Mouse (Mus musculus): ENCODE measurements around the gene Siah2. TPM values are rescaled to one million over a fixed set of nuclear protein-coding genes. Genes with fewer than 3 reads are reported as not detected.

Gene Siah2
- polyA plus RNA-seq, 1 experiment from 2014 or later: 6.5 TPM

DNA sequence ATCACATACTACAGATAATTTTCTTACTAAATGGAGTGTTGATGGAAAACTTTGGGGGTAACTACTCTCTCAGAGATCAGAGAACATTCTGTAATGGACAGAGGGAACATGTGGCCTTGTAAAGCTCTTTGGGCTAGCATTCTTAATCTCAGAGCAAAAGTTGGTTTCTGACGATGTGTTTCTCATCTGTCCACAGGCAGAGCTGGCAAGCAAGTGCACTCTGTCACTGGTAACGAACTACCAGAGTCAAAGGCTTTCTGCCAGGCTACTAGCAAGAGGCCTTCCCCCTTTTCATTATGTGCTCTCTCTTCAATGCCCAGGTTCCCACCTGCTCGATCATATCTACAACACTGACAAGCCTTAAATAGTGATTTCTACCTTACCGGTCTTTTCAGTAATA, 9.9 kb downstream of the Siah2 start:
- Histone ChIP-seq H3K27me3 (no peaks in the 10 kb centered on the region), H3K4me1 (replicated peaks) (peaks cover 39% of the 10 kb centered on the region), H3K4me3 (replicated peaks) (no peak overlapping the region), H3K4me2 (no peak overlapping the region), H3K27ac (no peak overlapping the region), H3K9ac (replicated peaks) (no peak overlapping the region), H3K9me3 (no peaks in the 10 kb centered on the region), H3K36me3 (no peaks in the 10 kb centered on the region)
- 61% methylated on average over 4 of the region's 4 CpGs for WGBS
- ATAC-seq (ENCODE audit: insufficient number of reproducible peaks, insufficient read depth, low FRiP score, low TSS enrichment, low read depth): no peak

DNA sequence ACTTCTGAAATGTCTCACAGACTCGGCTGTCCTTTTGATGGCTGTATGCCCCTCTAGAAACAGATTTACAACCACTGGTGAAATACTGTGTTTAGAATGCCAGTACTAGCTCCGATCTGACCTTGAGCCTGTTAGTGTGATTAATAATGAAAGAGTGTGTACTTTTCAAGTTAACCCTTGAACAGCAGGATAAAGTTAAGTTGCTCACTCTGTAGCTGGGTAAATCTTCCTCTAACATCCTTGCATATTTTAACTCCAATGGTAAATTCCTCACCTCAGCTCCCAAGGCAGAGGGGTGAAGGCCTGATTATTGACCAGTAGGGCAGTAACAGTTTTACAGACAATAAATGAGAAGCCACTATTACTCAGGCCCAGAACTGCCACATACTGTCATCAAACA, 10.4 kb downstream of the Siah2 start:
- Histone ChIP-seq H3K9ac (replicated peaks) (no peak overlapping the region), H3K27me3 (no peaks in the 10 kb centered on the region), H3K36me3 (no peaks in the 10 kb centered on the region), H3K27ac (no peak overlapping the region), H3K4me3 (replicated peaks) (no peak overlapping the region), H3K4me1 (replicated peaks) (peaks cover 44% of the 10 kb centered on the region), H3K4me2 (no peak overlapping the region), H3K9me3 (no peaks in the 10 kb centered on the region)
- 3% methylated on average over 2 of the region's 2 CpGs for WGBS
- ATAC-seq (ENCODE audit: insufficient number of reproducible peaks, insufficient read depth, low FRiP score, low TSS enrichment, low read depth): no peak

DNA sequence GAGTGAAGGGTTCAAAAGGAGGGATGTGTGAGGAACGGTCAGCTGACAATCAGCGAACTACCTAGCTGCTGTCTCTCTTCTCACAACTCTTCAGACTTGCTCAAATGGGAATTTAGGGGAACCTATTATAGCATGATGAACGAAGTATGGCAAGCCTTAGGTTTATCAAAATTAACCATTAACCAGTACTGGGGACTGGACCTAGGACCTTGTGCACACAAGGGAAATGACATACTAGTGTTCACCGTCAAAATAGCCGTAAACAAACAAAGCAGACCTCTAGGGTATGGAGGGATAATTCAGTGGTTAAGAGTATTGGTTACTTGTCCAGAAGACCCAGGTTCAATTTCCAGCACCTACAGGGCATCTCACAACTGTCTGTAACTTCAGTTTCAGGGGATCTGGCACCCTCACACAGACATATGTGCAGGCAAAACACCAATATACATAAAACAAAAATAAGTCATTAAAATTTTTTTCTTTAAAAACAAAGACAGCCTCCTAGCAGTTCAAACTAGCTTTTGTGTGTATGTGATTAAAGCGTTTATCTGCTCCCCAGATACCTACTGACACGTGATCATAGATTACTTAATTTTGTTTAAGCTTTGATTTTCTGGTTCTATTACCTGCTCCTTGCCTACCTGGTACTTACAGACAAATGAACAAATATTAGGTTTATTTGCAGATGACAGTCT, 11.1 kb downstream of the Siah2 start:
- Histone ChIP-seq H3K4me1 (replicated peaks) (peaks cover 44% of the 10 kb centered on the region), H3K27me3 (no peaks in the 10 kb centered on the region), H3K9ac (replicated peaks) (no peak overlapping the region), H3K9me3 (no peaks in the 10 kb centered on the region), H3K4me2 (no peak overlapping the region), H3K27ac (no peak overlapping the region), H3K4me3 (replicated peaks) (no peak overlapping the region), H3K36me3 (peaks cover 3% of the 10 kb centered on the region; the same call in 1 of the 2 replicates)
- ATAC-seq (ENCODE audit: insufficient number of reproducible peaks, insufficient read depth, low FRiP score, low TSS enrichment, low read depth): no peak
- 77% methylated on average over 7 of the region's 7 CpGs for WGBS

DNA sequence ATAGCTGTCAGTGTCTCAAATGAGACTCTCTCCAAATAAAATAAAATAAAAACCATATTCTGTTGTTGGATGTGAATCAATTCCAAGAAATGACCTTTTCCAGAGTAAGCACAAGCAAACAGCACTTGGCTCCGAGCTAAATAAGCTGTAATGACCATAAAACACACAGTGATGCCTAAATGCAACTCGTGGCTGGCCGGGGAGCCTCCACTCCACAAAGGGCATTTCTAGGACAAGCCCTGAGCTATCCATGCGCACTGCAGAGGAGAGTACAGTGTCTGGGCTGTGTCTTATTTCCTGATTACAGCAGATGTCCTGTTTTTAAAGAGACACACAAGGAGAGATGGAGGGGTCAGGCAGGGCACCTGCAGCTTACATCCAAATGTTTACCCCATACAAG, 12.2 kb downstream of the Siah2 start:
- Histone ChIP-seq H3K27me3 (no peaks in the 10 kb centered on the region), H3K4me1 (replicated peaks) (peaks cover 44% of the 10 kb centered on the region), H3K9me3 (no peaks in the 10 kb centered on the region), H3K4me2 (no peak overlapping the region), H3K36me3 (peaks cover 14% of the 10 kb centered on the region; the same call in 1 of the 2 replicates), H3K27ac (peak overlapping the region; percentile 66), H3K9ac (replicated peaks) (no peak overlapping the region), H3K4me3 (replicated peaks) (no peak overlapping the region)
- WGBS: 23% methylated on average over 4 of the region's 4 CpGs
- ATAC-seq (ENCODE audit: insufficient number of reproducible peaks, insufficient read depth, low FRiP score, low TSS enrichment, low read depth): no peak

DNA sequence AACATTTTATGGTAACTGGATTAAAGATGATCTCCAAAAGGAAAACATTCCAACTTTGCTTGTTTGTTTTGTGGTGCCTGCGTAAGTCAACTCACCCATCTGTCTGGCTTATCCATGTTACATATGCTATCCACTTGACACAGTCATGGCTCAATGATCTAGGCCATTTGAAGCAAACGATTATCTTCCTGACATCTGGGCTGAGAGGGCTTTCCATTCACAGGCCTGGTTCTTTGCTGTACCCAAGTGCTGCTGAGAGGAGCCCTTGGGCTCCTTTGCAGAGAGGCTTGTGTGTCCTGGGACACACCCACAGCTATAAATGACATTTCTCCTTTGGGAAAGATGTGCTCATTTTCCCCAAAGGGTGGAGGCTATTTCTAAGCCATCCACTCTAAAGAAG, 13.3 kb downstream of the Siah2 start:
- Histone ChIP-seq H3K27me3 (no peaks in the 10 kb centered on the region), H3K9me3 (no peaks in the 10 kb centered on the region), H3K4me2 (no peak overlapping the region), H3K36me3 (peaks cover 15% of the 10 kb centered on the region; the same call in 1 of the 2 replicates), H3K27ac (peak overlapping the region; percentile 54), H3K9ac (replicated peaks) (no peak overlapping the region), H3K4me3 (replicated peaks) (no peak overlapping the region), H3K4me1 (replicated peaks) (peaks cover 44% of the 10 kb centered on the region)
- 62% methylated on average over 2 of the region's 2 CpGs for WGBS
- no peak for ATAC-seq (ENCODE audit: insufficient number of reproducible peaks, insufficient read depth, low FRiP score, low TSS enrichment, low read depth)

DNA sequence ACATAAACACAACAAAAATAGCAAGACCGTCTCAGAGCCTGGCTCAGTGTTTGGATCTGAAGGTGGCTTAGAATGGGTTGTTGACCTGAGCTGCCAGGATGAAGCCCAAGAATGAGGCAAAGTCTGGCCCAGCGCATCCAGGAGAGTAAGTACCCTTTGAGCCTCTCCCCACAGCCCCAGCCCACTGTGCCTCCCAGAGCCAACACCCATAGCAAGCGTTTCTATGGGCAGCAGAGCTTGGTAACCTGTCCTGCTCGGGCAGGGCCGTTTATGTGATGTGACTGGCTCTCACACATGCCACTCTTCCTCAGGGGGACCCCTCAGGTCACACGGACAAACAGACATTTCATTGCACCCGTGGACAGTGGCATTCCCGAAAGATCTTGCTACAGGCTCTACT, 13.8 kb downstream of the Siah2 start:
- H3K36me3 ChIP-seq: peaks cover 15% of the 10 kb centered on the region; the same call in 1 of the 2 replicates
- H3K9me3 ChIP-seq: no peaks in the 10 kb centered on the region
- ATAC-seq (ENCODE audit: insufficient number of reproducible peaks, insufficient read depth, low FRiP score, low TSS enrichment, low read depth): no peak
- no peaks in the 10 kb centered on the region for H3K27me3 ChIP-seq
- WGBS: 53% methylated on average over 8 of the region's 8 CpGs
- no peak overlapping the region for H3K4me2 ChIP-seq
- no peak overlapping the region for H3K4me3 ChIP-seq (replicated peaks)
- H3K9ac ChIP-seq (replicated peaks): no peak overlapping the region
- no peak overlapping the region for H3K27ac ChIP-seq
- H3K4me1 ChIP-seq (replicated peaks): peaks cover 44% of the 10 kb centered on the region

DNA sequence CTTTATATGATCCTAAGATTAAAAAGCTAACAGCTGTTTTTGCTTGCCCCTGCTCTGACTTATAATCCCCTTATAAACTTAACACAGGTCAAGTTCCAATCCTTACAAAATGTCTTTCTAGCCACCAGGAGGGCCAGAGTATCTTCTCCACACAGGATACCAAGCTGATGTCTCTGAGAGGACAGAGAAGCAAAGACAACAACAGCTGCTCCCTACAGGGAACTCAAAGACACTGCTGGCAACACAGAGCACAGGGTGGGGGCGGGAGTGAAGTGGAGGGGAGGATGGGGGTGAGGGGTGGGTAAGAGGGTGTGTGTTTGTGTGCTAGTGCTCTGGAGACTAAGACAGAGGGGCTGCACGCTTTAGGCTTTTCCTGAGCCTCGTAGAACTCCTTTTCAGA, 14.6 kb downstream of the Siah2 start:
- H3K4me2 ChIP-seq: 0 out of 2 replicates have a peak overlapping the region, but pooled peaks have one; percentile 1
- no peaks in the 10 kb centered on the region for H3K9me3 ChIP-seq
- ATAC-seq (ENCODE audit: insufficient number of reproducible peaks, insufficient read depth, low FRiP score, low TSS enrichment, low read depth): no peak
- no peak overlapping the region for H3K4me3 ChIP-seq (replicated peaks)
- H3K36me3 ChIP-seq: peaks cover 15% of the 10 kb centered on the region; the same call in 1 of the 2 replicates
- H3K27me3 ChIP-seq: no peaks in the 10 kb centered on the region
- 58% methylated on average over 3 of the region's 3 CpGs for WGBS
- no peak overlapping the region for H3K9ac ChIP-seq (replicated peaks)
- H3K4me1 ChIP-seq (replicated peaks): peaks cover 48% of the 10 kb centered on the region
- H3K27ac ChIP-seq: peak overlapping the region; percentile 23; the same call in 1 of the 2 replicates

DNA sequence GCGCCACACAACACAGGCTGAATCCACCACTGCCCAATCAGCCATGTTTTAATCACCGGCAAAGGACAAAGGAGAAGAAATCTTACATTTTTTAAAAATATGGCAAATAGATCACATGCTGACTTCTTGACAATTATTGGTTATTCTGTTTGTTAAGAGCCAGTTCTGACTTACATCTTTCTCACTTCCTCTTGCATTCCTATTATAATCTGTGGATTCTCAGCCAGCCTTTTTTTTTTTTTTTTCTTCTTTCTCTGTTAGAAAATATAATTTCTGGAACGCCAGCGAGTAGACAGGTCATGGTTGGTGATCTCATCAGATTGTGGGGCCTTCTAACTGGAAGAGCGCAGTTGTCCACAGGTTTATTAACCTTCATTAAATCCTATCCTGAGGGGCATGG, 18.9 kb downstream of the Siah2 start:
- WGBS: 85% methylated on average over 5 of the region's 5 CpGs
- Histone ChIP-seq H3K9ac (replicated peaks) (no peak overlapping the region), H3K4me3 (replicated peaks) (no peak overlapping the region), H3K4me2 (no peak overlapping the region), H3K27ac (no peak overlapping the region), H3K9me3 (no peaks in the 10 kb centered on the region), H3K36me3 (peaks cover 15% of the 10 kb centered on the region; the same call in 1 of the 2 replicates), H3K27me3 (no peaks in the 10 kb centered on the region), H3K4me1 (replicated peaks) (peaks cover 19% of the 10 kb centered on the region)
- no peak for ATAC-seq (ENCODE audit: insufficient number of reproducible peaks, insufficient read depth, low FRiP score, low TSS enrichment, low read depth)

DNA sequence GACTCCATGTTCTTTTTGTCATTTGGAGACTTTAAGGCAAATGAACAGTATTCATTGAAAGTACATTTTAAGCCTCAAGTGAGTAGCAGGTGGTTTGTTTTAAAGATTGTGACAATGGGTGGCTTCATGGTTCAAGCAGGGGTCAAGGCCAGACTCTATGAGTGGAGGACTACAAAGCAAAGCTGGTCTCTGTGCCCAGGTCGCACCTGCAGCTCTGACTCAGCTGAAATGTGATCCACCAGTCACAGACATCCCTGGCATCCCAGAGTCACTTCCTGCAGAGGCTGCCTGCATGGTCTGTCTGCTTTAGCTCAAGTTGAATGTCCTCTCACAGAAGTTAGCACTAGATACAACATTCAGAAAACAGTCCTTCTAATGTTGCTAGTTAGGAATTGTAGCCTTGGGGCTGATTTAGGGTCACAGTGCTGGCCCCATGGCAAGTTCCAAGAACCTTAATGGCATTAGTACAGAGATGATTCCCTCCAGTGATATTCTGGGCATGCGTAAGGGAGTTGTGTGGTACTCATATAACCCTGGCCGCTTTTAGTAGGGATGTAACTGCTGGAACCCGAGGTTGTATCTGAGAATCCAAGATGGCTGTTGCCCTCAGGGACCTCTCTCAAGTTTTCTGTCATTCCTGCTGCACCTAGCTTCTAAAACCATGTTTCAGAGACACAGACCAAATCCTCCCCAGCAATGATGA, 19.6 kb downstream of the Siah2 start:
- Histone ChIP-seq H3K27ac (no peak overlapping the region), H3K27me3 (no peaks in the 10 kb centered on the region), H3K36me3 (peaks cover 15% of the 10 kb centered on the region; the same call in 1 of the 2 replicates), H3K9me3 (no peaks in the 10 kb centered on the region), H3K4me2 (no peak overlapping the region), H3K4me3 (replicated peaks) (no peak overlapping the region), H3K4me1 (replicated peaks) (peaks cover 15% of the 10 kb centered on the region), H3K9ac (replicated peaks) (no peak overlapping the region)
- ATAC-seq (ENCODE audit: insufficient number of reproducible peaks, insufficient read depth, low FRiP score, low TSS enrichment, low read depth): no peak
- WGBS: 68% methylated on average over 4 of the region's 4 CpGs

DNA sequence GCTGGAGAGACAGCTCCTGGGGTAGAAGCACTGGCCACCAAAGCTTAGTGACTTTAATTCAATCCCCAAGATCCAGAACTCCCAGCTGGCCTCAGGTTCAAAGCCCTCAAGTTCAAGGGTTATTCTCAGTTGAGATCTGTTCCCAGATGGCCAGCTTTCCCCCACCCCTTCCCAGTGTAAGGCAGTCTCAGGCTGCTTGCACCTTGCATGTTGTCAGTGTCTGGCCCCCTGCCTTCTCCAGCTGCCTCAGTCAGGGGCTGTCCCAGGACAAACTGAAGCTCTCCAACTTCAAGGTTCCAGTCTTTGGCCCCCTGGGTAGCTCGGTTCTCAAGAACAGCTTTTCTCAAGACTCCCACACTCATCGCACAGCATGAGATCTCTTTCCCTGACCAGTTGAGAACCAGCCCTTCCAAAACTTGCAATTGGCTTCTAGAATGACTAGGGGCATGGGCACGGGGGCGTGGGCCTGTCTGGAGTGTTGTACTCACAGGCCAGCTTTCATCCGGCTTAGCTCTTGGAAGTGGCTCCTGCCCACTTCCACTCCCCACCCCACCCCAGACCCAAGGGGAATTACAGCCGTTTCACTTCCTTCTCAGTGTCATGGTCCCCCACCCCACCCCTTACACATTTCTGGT, 20.5 kb downstream of the Siah2 start:
- H3K36me3 ChIP-seq: peaks cover 15% of the 10 kb centered on the region; the same call in 1 of the 2 replicates
- no peak overlapping the region for H3K4me2 ChIP-seq
- H3K9ac ChIP-seq (replicated peaks): no peak overlapping the region
- peaks cover 6% of the 10 kb centered on the region for H3K4me1 ChIP-seq (replicated peaks)
- H3K9me3 ChIP-seq: no peaks in the 10 kb centered on the region
- no peak overlapping the region for H3K27ac ChIP-seq
- H3K27me3 ChIP-seq: no peaks in the 10 kb centered on the region
- no peak for ATAC-seq (ENCODE audit: insufficient number of reproducible peaks, insufficient read depth, low FRiP score, low TSS enrichment, low read depth)
- 62% methylated on average over 6 of the region's 6 CpGs for WGBS
- H3K4me3 ChIP-seq (replicated peaks): no peak overlapping the region

DNA sequence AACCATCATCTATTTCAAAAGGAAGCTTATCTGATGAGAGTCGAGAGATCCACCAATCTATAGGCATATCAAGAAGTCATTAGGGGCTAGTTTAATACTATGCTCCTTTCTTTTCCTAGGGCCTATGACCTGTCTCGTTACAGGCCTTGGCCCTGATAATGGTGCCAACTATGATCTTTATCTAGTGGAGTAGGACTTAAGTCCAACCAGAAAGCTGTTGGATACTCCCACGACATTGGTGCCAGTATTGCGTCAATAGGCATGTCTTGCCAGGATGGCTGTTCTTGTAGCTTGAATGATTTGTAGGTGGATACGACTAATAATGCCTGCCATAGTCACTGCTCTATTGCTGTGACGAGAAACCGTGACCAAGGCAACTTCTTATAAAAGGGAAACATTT, 28.2 kb downstream of the Siah2 start:
- no peaks in the 10 kb centered on the region for H3K4me1 ChIP-seq (replicated peaks)
- no peak overlapping the region for H3K9ac ChIP-seq (replicated peaks)
- H3K4me3 ChIP-seq (replicated peaks): no peak overlapping the region
- ATAC-seq (ENCODE audit: insufficient number of reproducible peaks, insufficient read depth, low FRiP score, low TSS enrichment, low read depth): no peak
- peaks cover 16% of the 10 kb centered on the region; the same call in 1 of the 2 replicates for H3K9me3 ChIP-seq
- H3K27ac ChIP-seq: no peak overlapping the region
- no peaks in the 10 kb centered on the region for H3K27me3 ChIP-seq
- no peak overlapping the region for H3K4me2 ChIP-seq
- H3K36me3 ChIP-seq: no peaks in the 10 kb centered on the region
- 88% methylated on average over 7 of the region's 7 CpGs for WGBS
